Mouse (Mus musculus) kidney, embryonic 16.5 days (tissue): ENCODE data around the gene Ap3b2. TPM values are rescaled to one million over a fixed set of nuclear protein-coding genes. Genes with fewer than 3 reads are reported as not detected.

Experiments used
- ATAC-seq: fragments of 200-750 bp; cut with Nextera tagmentation; 2 replicates; pipeline ENCODE4 v1.8.0; 2017; ENCODE audit warnings: moderate TSS enrichment; ENCODE audit not compliant: low FRiP score, low TSS enrichment
- H3K27ac ChIP-seq: fragments of 300-500 bp; sonication (generic); 2 replicates; pipeline ENCODE4 v1.5.1; 2014; ENCODE audit warnings: low read length
- H3K27me3 ChIP-seq: fragments of 300-500 bp; sonication (generic); 2 replicates; pipeline ENCODE4 v1.6.1; 2014; ENCODE audit warnings: low read length, control low read depth, mixed read lengths; ENCODE audit not compliant: insufficient read depth
- H3K36me3 ChIP-seq: fragments of 300-500 bp; sonication (generic); 2 replicates; pipeline ENCODE4 v1.6.1; 2014; ENCODE audit warnings: low read length, control low read depth, mixed read lengths; ENCODE audit not compliant: insufficient read depth
- H3K4me1 ChIP-seq: fragments of 300-500 bp; sonication (generic); 2 replicates; pipeline ENCODE4 v1.6.1; 2014; ENCODE audit warnings: low read length, control low read depth, mixed read lengths; ENCODE audit not compliant: insufficient read depth
- H3K4me2 ChIP-seq: fragments of 300-500 bp; sonication (generic); replicated peaks from 2 replicates; pipeline ENCODE4 v1.6.1; 2014; ENCODE audit warnings: low read depth, low read length
- H3K4me3 ChIP-seq: fragments of 300-500 bp; sonication (generic); 2 replicates; pipeline ENCODE4 v1.5.1; 2014; ENCODE audit warnings: mild to moderate bottlenecking, low read length
- H3K9ac ChIP-seq: fragments of 300-500 bp; sonication (generic); replicated peaks from 2 replicates; pipeline ENCODE4 v1.6.1; 2014; ENCODE audit warnings: low read length
- H3K9me3 ChIP-seq: fragments of 300-500 bp; sonication (generic); 2 replicates; pipeline ENCODE4 v1.6.1; 2016; ENCODE audit warnings: low read length, control low read depth
- WGBS: fragments of 180-500 bp; shearing (Covaris S2); extraction: QIAGEN DNeasy Blood & Tissue Kit; methylation state at CpG from one replicate; pipeline ENCODE4 v1.1.7; 2014; 5-methylcytosine and 5-hydroxymethylcytosine counted together
- polyA plus RNA-seq: library from polyadenylated mRNA; unstranded; fragments of >200 nt; fragmentation: Nextera tagmentation; extraction: Ambion mirVana; gene quantifications from 2 replicates; pipeline ENCODE4 v1.2.1, GENCODE M21; 2015

Gene Ap3b2
- polyA plus RNA-seq, 1 experiment from 2014 or later = 1.0 TPM

GRCm38 (mm10) chr7:81523008-81523662 lies 29.4 kb upstream of the Ap3b2 start:
- ATAC-seq = peak; percentile 98
- under 1% methylated on average over 31 of the region's 31 CpGs for WGBS
- peaks cover 18% of the 10 kb centered on the region for H3K4me1 ChIP-seq
- H3K27me3 ChIP-seq = no peaks in the 10 kb centered on the region
- no peaks in the 10 kb centered on the region for H3K36me3 ChIP-seq
- peak overlapping the region; percentile 80 for H3K9ac ChIP-seq
- H3K27ac ChIP-seq = peak overlapping the region; percentile 97
- no peaks in the 10 kb centered on the region for H3K9me3 ChIP-seq
- H3K4me3 ChIP-seq = peak overlapping the region; percentile 86
- H3K4me2 ChIP-seq = peak overlapping the region; percentile 83

- H3K4me2 ChIP-seq = no peak overlapping the region
- no peaks in the 10 kb centered on the region for H3K27me3 ChIP-seq
- ATAC-seq = peak; percentile 61; the same call in 1 of the 2 replicates
- H3K27ac ChIP-seq = no peak overlapping the region
- H3K36me3 ChIP-seq = no peaks in the 10 kb centered on the region
- WGBS = 58% methylated on average over 6 of the region's 6 CpGs
- H3K4me1 ChIP-seq = no peaks in the 10 kb centered on the region
- no peaks in the 10 kb centered on the region for H3K9me3 ChIP-seq
- no peak overlapping the region for H3K9ac ChIP-seq
- no peak overlapping the region for H3K4me3 ChIP-seq
Observed at GRCm38 (mm10) chr7:81516154-81517030, 22.7 kb upstream of the Ap3b2 start.

DNA sequence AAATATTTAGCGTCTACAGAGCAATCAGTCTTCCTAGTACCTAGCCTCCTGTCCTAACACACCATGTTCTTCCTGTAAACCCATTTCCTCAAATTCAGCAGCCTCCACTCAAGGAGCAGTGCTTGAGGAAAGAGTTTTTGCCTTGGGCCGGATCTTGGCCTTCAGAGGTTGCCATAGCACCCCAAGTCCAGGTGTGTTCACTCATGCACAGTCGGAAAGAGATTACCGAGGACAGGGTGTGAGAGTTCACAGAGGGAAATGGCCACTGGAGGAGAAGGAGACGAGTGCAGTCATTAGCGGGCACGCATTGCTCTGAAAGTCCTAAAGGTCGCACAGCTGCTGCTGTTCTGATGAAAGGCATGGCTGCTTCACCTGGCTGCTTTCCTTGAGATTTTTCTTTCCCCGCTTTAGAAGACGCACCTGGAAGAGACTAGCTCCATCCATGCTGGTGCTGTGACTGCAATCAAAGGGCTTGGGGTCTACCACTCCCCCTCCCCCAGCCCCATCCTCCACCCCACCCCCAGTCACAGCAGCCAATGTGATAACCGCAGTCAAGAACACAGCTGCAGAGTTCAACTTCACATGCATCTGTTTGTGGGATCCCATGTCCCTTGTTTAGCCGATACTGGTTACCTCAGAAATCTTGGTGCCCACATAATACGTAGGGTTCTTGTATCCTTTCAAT lies 21.3 kb upstream of the Ap3b2 start:
- Histone ChIP-seq H3K9ac (no peak overlapping the region), H3K27me3 (no peaks in the 10 kb centered on the region), H3K27ac (no peak overlapping the region), H3K4me3 (no peak overlapping the region), H3K4me1 (no peaks in the 10 kb centered on the region), H3K36me3 (no peaks in the 10 kb centered on the region), H3K4me2 (no peak overlapping the region), H3K9me3 (no peaks in the 10 kb centered on the region)
- 38% methylated on average over 13 of the region's 13 CpGs for WGBS
- 0 out of 2 replicates have a peak, but pooled peaks have one; percentile 19 for ATAC-seq

DNA sequence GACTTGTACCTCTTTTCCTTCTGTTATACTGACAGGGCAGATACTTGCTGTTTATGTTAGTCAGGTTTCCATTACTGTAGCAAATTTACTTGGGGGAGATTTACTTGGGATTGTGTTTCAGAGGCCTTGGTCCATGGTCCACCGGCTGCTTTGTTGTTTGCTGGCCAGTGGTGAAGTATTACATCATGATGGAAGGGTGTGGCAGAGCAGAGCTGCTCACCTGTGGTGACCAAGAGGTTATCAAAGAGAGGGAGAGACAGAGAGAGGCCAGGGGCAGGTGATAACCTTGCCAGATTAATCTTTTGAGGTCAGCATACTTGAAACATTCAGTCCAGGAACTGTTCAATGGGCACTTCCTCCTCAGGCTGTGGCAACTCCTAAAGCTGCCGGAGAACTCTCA lies 7.3 kb upstream of the Ap3b2 start:
- H3K27me3 ChIP-seq = no peaks in the 10 kb centered on the region
- no peak for ATAC-seq
- no peaks in the 10 kb centered on the region for H3K9me3 ChIP-seq
- H3K36me3 ChIP-seq = no peaks in the 10 kb centered on the region
- H3K9ac ChIP-seq = no peak overlapping the region
- H3K4me2 ChIP-seq = no peak overlapping the region
- H3K27ac ChIP-seq = no peak overlapping the region
- H3K4me1 ChIP-seq = no peaks in the 10 kb centered on the region
- 57% methylated on average over 2 of the region's 2 CpGs for WGBS
- H3K4me3 ChIP-seq = no peak overlapping the region

- Histone ChIP-seq H3K4me1 (peaks cover 5% of the 10 kb centered on the region; the same call in 1 of the 2 replicates), H3K4me3 (no peak within 1 kb of the TSS), H3K9ac (no peak within 1 kb of the TSS), H3K27ac (no peak within 1 kb of the TSS), H3K36me3 (no peaks in the 10 kb centered on the region), H3K27me3 (peaks cover 11% of the 10 kb centered on the region), H3K9me3 (no peaks in the 10 kb centered on the region), H3K4me2 (no peak within 1 kb of the TSS)
- ATAC-seq = no peak
- WGBS = 58% methylated on average over 7 of the region's 7 CpGs
Observed at GRCm38 (mm10) chr7:81498181-81498580, 4.5 kb upstream of the Ap3b2 start, which contains the start of gene BC048679. TSS of gene BC048679 (minus strand) at chr7:81498281.

- no peak overlapping the region for H3K27ac ChIP-seq
- peaks cover 19% of the 10 kb centered on the region for H3K27me3 ChIP-seq
- H3K4me2 ChIP-seq = no peak overlapping the region
- H3K36me3 ChIP-seq = no peaks in the 10 kb centered on the region
- no peak overlapping the region for H3K9ac ChIP-seq
- H3K9me3 ChIP-seq = no peaks in the 10 kb centered on the region
- 34% methylated on average over 6 of the region's 6 CpGs for WGBS
- no peak overlapping the region for H3K4me3 ChIP-seq
- no peak for ATAC-seq
- H3K4me1 ChIP-seq = peaks cover 5% of the 10 kb centered on the region; the same call in 1 of the 2 replicates
Observed at GRCm38 (mm10) chr7:81497171-81497570, 3.4 kb upstream of the Ap3b2 start.

DNA sequence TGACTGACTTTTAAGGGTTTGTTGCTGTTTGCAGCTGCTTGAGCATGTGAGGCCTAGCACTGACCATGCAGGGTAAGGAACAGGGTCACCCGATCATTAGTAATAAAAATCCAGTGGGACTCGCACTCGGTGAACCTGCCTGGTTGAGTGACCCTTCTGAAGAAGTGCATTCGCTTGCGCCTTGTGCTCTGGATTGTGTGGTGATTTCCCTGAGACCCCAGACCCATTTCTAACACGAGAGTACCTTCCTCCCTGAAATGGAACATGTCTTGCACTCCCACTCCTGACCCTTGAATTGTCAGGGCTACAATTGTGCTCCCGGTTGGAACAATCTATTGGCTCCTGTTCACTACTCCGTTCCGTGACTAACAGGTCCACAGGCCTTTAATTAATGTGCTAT lies 1.1 kb downstream of the Ap3b2 start:
- WGBS = 48% methylated on average over 9 of the region's 9 CpGs

DNA sequence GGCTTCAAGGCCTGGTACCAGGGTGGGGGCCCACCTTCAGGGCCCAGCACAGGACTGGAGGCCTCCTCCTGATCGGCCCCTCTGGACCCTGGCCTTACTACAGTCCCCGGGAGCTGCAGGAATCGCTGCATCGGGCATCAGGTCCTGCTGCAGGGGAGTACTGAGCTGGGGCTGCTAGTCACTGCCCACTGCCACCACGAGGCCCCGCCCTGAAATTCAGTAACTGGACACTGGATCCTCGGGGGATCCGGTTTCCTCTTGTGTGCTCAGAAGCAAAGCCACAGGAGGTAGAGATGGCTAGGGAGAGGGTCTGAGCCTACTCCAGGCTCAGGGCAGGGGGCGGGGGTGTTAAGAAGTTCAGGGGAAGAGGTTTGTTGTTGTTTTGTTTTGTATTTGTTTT lies 4.1 kb downstream of the Ap3b2 start:
- Histone ChIP-seq H3K27me3 (peaks cover 21% of the 10 kb centered on the region), H3K9ac (no peak overlapping the region), H3K4me3 (no peak overlapping the region), H3K36me3 (no peaks in the 10 kb centered on the region), H3K4me1 (peaks cover 5% of the 10 kb centered on the region; the same call in 1 of the 2 replicates), H3K9me3 (no peaks in the 10 kb centered on the region), H3K27ac (no peak overlapping the region), H3K4me2 (no peak overlapping the region)
- WGBS = 5% methylated on average over 9 of the region's 9 CpGs
- peak; percentile 29; the same call in 1 of the 2 replicates for ATAC-seq

More for the DNA sequence above, 1.1 kb downstream of the Ap3b2 start:
- Histone ChIP-seq H3K9ac (no peak overlapping the region), H3K4me3 (no peak overlapping the region), H3K36me3 (no peaks in the 10 kb centered on the region), H3K27ac (no peak overlapping the region), H3K4me2 (peak overlapping the region; percentile 82; the same call in 1 of the 2 replicates), H3K9me3 (no peaks in the 10 kb centered on the region), H3K27me3 (peaks cover 23% of the 10 kb centered on the region), H3K4me1 (peaks cover 5% of the 10 kb centered on the region; the same call in 1 of the 2 replicates)
- ATAC-seq = no peak

DNA sequence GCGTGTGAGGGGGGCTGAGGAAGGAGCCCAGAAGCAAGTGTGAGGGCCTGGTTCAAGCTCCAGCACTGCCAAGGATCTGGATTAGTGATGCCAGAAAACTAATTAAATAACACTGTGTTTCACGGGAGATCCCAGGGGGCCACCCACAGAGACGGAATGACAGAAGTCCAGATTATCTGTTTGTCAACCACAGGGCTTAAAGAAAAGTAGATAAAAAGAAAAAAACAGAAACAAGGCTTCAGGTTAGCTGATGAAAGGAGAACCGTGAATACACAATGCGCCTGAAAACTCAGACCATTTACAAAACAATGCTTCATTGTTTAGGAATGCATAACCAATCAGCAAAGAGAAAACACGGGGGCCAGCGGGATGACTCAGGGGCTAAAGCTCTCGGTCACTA lies 12.9 kb downstream of the Ap3b2 start:
- H3K36me3 ChIP-seq = no peaks in the 10 kb centered on the region
- no peak overlapping the region for H3K4me3 ChIP-seq
- peaks cover 19% of the 10 kb centered on the region for H3K27me3 ChIP-seq
- no peak overlapping the region for H3K4me2 ChIP-seq
- H3K9ac ChIP-seq = no peak overlapping the region
- WGBS = 12% methylated on average over 8 of the region's 8 CpGs
- no peak for ATAC-seq
- H3K4me1 ChIP-seq = no peaks in the 10 kb centered on the region
- no peak overlapping the region for H3K27ac ChIP-seq
- H3K9me3 ChIP-seq = no peaks in the 10 kb centered on the region
